Mouse (Mus musculus) right cerebral cortex, postnatal 14 days (tissue): ENCODE measurements around the gene 1810037I17Rik.

Experiments used
- DNase-seq: peaks from one replicate; pipeline ENCODE4 v3.0.0; 2022

Gene 1810037I17Rik

DNA sequence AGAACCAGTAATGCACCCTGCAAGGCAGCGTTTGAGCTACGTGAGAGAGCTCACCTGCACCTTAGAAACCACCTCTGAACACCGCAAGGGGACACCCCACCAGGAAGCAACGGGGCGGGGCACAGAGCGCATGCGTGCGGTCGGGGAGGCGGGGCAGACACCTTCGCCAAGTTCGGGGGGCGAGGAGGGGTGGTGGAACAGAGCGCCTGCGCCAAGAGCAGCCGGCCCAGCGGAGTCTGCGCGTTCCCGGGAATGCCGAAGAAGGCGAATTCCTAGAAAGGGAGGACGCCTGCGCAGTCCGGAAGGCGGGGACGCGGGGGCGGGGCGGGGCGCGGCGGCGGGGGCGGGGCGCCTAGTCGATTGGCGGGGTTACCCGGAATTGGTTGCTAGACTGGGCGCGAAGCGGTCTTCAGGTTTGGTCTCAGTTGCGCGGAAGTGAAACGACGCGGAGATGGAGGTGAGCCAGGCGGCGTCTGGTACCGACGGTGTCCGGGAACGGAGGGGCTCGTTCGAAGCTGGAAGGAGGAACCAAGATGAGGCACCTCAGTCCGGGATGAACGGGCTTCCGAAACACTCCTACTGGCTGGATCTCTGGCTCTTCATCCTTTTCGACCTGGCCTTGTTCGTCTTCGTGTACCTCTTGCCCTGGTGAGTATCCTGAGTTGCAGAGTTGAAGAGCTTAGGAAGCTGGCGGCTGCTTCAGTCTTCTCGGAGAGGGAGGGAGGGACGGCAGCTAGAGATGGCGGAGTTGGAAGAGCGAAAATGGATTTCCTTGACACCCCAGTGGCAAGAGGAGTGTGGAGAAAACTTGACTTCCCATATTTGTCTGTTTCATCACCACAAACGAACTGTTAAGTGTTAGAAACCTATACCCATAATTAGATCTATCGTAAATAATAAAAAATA lies at the start of gene 1810037I17Rik:
Gene 1810037I17Rik (plus strand): TSS at position 195 of the 906 bp plus-strand sequence.
- DNase-seq: peak; percentile 97

- DNase-seq: no peak
Observed at GRCm38 (mm10) chr3:122876870-122877269, 47.1 kb upstream of the 1810037I17Rik start.

DNA sequence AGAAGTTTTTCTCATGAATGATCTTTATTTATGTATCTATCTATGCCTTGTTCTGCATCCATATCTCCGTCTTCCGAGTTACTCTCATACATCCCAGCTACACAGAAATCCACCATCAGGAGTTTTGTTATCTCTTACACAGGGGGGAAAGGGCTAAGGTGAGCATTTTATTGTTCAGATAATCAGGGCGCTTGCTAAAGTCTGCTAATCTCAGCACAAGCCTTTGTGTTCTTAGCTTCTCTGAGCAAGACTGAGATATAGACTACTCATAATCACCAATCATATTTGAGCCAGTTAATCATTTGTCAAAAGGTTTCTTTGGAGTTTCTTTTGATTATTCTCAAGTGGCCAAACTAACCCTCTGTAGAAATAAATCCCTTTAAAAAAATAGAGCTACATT lies 46.5 kb upstream of the 1810037I17Rik start:
- DNase-seq: no peak

GRCm38 (mm10) chr3:122878705-122879315 lies 45.2 kb upstream of the 1810037I17Rik start:
- DNase-seq: no peak

- DNase-seq: no peak
Observed at GRCm38 (mm10) chr3:122887505-122888301, 36.3 kb upstream of the 1810037I17Rik start.

- DNase-seq: no peak
Observed at GRCm38 (mm10) chr3:122888371-122888819, 35.6 kb upstream of the 1810037I17Rik start.

- no peak for DNase-seq
Observed at GRCm38 (mm10) chr3:122894772-122895171, 29.2 kb upstream of the 1810037I17Rik start, which contains the start of gene Fabp2. TSS of gene Fabp2 (plus strand) at chr3:122895072.

GRCm38 (mm10) chr3:122895189-122895731 lies 28.7 kb upstream of the 1810037I17Rik start:
- no peak for DNase-seq

- no peak for DNase-seq
Observed at GRCm38 (mm10) chr3:122898254-122898653, 25.7 kb upstream of the 1810037I17Rik start.

GRCm38 (mm10) chr3:122903746-122904433 lies 20.1 kb upstream of the 1810037I17Rik start:
- peak; percentile 25 for DNase-seq

DNA sequence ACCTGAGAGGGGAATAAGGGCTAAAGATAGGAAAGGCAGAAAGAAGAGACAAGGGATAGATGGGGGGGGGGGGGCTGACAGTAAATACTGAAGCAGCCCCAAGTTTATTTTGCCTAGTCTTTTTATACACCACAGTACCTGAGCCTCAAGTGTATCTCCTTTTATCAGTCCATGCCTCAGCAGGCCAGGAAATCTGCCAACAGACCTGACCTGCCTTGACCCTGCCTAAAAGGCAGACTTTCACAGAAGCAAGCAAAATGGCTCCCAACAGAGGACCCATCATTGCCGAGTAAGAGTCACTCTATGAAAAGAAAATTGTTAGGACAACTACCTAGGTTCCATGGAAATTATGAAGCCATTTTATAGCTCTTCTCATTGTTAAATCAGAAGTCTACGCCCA lies 16.2 kb upstream of the 1810037I17Rik start:
- DNase-seq: no peak

DNA sequence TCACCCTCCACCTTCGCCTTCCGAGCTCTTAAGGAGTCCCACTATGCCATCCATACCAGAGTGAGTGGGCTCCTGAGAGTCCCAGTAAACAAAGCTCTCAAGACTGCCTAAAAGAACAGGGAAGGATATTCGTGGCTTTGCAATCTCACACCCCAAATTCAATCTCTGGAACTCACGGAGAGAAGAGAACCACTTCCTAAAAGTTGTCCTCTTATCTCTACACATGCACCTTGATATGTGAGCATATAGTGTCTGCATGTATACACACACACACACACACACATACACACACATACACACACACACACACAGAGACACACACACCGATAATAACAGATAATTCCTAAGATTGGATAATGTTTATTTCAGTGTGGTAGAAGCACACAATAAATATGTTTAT lies 8.5 kb upstream of the 1810037I17Rik start:
- DNase-seq: no peak

- DNase-seq: no peak
Observed at GRCm38 (mm10) chr3:122916191-122916680, 7.8 kb upstream of the 1810037I17Rik start.

- DNase-seq: no peak
Observed at GRCm38 (mm10) chr3:122918672-122919071, 5.3 kb upstream of the 1810037I17Rik start.

- DNase-seq: no peak
Observed at GRCm38 (mm10) chr3:122919260-122919659, 4.7 kb upstream of the 1810037I17Rik start, which contains the start of gene Gm10959. TSS of gene Gm10959 (minus strand) at chr3:122919360.

- DNase-seq: no peak
Observed at GRCm38 (mm10) chr3:122920572-122921435, 3.2 kb upstream of the 1810037I17Rik start.

DNA sequence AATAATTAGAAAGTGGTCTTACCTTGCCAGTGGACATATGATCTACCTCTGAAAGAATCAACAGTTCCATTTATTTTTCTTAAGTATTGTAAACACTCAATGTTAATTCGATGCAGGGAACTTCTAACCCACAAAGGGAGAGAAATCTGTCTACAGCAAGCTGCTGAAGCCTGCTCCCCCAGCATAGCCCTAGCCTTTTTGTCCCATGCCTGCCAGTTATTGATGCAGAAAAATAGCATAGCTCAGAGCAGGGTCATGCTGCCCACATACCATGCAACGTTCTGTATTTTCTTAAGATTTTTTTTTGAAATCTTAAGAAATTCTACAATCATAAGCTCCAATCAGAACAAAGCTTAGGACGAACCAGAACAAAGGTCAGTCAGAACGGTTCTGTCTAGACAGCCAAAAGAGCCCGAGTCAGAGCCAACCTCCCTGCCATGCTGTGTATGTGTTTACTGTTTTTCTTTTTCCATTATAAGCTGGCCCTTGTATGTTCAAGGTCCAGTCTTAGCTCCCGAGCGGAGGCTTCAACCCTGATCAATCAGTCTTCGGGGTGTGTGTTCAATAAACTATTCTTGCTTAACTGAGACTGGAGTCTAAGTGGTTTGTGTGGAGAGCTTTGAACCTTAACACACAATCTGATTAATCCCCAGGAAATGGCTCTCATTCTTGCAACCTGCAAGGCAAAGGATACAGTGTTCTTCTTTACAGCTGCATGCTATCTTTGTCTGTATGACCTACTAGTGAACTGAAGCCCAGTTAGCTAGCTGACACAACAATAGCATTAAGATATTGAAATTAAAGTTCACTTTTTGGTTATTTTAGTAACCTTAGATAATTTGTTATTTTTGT lies 2.1 kb upstream of the 1810037I17Rik start:
- no peak for DNase-seq

DNA sequence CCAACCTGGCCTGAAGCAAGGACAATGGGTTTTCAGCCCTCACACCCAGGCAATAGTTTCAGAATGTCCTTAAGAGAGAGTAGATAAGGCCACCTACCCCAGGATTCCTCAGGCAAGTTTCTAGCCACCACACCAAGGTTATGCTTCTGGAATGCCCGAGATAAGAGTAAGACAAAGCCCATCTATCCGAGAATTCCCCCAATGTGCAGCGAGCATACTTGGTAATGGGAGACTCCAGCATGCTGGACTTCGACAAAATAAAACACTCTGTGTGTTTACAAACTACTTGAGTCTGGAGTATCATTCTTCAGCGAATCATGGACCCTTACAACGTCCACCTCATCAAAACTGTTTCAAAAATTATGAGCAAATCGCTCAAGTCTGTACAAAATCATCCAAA lies 856 bp upstream of the 1810037I17Rik start:
- no peak for DNase-seq

- no peak for DNase-seq
Observed at GRCm38 (mm10) chr3:122929723-122930122, 5.7 kb downstream of the 1810037I17Rik start.

DNA sequence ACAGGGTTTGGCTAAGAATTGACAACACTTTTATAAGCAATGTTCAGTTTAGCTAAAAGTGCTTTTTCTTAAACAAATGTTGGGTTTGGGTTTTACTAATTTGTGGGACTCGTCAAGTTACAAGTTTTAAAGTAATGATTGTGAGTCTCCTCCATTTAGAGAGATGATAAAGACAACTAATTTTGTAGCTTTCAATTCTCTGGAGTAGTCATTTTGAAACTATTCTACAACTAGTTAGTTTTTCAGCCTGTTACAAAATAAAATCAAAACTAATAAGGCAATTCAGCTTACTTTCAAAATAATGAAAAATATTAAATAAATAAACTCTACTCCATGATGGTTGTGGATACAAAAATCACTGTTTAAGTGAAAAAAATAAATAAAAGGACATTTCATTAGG lies 8.5 kb downstream of the 1810037I17Rik start:
- no peak for DNase-seq
